ENCODE assay signal across 12 mouse cellular contexts in the genomic region with DNA sequence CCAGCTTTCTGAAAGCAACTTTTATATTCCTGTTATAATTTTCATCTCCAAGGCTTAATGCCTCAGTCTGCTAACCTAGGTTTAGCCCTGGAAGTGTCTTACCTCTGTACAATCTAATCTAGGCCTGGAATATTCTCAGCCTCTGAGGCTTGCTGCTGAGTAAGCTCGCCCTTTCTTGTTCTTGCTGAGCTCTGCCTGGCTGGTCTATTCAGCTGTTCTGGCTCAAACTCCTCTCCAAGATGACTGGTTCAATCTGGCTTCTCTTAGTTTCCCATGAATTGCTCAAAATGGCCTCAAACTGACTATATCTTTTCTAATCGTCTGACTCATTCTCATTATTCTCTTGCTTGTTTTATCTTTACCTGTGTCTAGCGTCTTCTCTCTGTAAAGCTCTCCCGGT.
"Had no signal": no experiment of that assay in that cellular context is flagged by ENCODE, and none has a peak within 500 bp of the region (broad histone marks: within the 10 kb centered on the region; RNA-seq: fewer than 3 reads in every experiment).

No protein-coding gene starts in this region.

- H3K4me3 ChIP-seq: limb, embryonic 15.5 days; liver, embryonic 12.5 days; megakaryocyte, embryonic 14.5 days; midbrain, embryonic 12.5 days had no signal

- H3K36me3 ChIP-seq: limb, embryonic 15.5 days; liver, embryonic 12.5 days; midbrain, embryonic 12.5 days had no signal

- DNase-seq: kidney, adult 9 months; kidney, postnatal 10 days; kidney, postnatal 4 days; lung, embryonic 14.5 days; lung, postnatal 14 days; right cerebral cortex, postnatal 14 days; thymus, postnatal 36 days had no signal

- H3K4me2 ChIP-seq: limb, embryonic 15.5 days; liver, embryonic 12.5 days; lung, embryonic 14.5 days; midbrain, embryonic 12.5 days had no signal

- H3K27ac ChIP-seq: limb, embryonic 15.5 days; liver, embryonic 12.5 days; macrophage had no signal

- H3K27me3 ChIP-seq: limb, embryonic 15.5 days; liver, embryonic 12.5 days; midbrain, embryonic 12.5 days had no signal

- H3K9ac ChIP-seq: limb, embryonic 15.5 days; liver, embryonic 12.5 days; lung, embryonic 14.5 days; midbrain, embryonic 12.5 days had no signal

- H3K9me3 ChIP-seq: limb, embryonic 15.5 days; liver, embryonic 12.5 days; midbrain, embryonic 12.5 days had no signal

- ATAC-seq: liver, embryonic 12.5 days had no signal
